Mouse (Mus musculus): ENCODE data around the gene Zmynd12.

Zmynd12 gene

DNA sequence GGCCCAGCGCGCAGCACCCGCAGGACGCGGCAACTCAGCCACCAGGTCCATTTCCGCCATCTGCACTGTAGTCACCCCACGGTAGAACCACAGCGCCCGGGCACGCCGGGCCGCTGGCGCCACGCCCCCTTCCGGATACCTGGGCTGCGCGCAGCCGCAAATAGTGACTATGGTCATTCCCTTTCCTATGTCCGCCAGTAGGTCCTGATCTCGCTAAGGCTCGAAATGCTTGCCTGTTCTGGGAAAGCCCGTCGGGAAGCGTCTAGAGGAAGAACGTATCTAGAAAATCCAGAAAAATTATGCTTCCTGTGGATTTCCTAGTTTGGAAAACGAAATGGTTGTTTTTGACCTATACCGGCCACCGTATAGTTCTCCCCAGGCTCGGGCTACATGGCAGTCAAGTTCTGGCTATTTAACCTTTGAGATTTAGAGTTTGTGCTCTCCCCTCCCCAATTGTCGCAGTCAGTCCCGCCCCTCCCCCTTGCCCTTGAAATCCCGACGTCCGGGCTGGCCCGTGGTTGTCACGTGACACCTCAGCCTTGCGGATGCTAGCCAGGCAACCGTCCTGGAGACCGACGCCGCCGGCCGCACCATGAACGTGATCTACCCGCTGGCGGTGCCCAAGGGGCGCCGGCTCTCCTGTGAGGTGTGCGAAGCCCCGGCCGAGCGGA is at the start of gene Zmynd12, which contains the start of gene Ppcs:
Zmynd12 (plus strand) TSS at position 521 of the 671 bp plus-strand sequence.
Ppcs (minus strand) TSS at position 127 of the 671 bp plus-strand sequence.
- DNase-seq (ENCODE audit: low read depth), result peak; percentile 93

DNA sequence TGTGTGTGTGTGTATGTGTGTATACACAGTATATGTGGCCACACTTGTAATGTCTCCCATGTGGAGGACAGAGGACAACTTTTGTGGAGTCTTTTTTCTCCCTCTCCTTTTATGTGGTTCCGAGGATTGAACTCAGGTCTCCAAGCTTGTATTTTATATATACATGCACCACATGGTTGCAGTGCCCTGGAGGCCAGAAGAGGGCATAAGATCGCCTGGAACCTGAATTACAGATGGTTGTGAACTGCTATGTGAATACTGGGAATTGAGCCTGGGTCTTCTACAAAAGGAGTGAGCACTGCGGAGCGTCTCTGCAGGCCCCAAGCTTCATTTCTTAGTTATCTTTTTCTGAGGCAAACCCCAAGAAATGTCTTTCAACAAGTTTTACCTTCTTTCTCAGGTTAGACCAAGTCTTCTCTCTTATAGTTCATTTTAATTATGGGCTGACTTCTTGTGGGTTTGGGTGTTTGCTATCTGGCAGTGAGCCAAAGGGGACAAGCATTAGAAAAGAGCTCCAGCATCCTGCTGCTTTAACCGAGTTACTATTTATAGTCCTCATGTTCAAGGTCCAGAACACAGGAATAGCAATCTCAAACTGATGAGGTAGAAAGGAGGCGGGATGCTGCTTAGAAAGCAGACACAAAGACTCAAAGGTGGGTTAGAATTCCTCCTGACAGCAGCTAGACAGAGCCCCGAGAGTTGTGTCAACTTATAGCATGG is 41.0 kb upstream of the Zmynd12 start:
- DNase-seq (ENCODE audit: low read depth), result no peak

DNA sequence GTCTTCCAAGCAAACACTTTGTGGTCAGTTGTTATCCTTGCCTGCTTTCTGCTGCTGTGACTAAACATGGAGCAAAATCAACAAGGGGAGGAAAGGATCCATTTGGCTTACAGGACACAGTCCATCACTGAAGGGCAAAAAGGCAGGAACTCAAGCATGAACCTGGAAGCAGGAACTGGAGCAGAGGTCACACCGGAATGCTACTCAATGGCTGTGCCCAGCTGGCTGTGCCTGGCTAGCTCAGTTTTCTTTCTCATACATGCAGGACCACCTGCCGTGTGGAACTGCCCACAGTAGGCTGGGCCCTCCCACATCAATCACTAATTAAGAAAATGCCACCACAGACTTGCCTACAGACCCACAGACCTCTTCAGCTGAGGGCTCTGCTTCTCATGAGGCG is 33.4 kb upstream of the Zmynd12 start:
- no peak for DNase-seq (ENCODE audit: low read depth)

DNA sequence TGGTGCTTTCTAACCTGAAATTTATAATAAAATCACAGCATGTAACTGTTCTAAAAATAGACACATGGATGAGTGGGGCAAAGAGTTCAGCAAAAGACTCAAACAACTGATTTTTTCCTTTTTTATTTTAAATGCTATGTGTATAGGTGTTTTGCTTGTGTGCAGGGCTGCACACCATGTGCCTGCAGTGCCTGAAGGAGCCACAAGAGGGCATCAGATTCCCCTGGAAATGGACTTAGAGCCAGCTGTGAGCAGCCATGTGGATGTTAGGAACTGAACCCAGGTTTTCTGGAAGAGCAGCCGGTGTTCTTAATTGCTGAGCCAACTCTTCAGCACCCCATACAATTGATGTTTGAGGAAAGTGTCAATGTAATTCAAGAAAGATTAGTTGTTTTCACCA is 32.2 kb upstream of the Zmynd12 start:
- DNase-seq (ENCODE audit: low read depth), result peak; percentile 22

DNA sequence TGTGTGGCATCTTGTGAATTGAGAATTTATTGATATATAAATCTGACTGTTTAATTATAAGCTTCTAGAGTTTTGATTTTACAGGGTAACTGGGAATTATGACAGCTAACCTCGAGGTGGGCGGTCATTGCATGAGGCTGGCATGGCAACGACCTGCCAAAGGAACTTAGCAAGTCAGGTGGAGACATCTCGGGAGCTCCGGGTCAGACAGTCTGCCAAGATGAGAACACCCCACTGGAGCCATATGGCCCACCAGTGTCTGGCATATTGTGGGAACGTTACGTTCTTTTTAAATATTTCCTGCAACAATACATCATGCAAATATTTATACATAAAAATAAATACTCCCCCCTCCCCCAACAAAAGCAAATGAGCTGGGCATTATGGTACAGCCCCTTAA is 23.9 kb upstream of the Zmynd12 start:
- no peak for DNase-seq (ENCODE audit: low read depth)

DNA sequence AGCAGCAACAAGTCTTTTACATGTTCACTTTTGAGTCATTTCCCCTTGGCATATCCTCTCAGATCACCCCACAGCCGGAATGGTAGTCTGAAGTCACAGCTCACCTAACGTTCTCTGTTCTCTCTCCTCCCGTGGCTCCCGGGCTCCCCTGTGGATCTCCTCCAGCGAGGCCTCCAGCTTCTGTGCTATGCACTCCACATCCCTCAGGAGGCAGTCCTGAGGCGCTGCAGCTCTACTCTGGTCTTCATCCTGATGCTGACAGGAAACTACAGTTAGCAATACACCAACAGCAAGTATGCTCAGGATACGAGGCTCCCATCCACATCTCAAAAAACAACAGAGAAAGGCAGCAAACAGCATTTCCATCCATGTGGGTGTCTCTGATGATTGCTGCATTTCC is 21.7 kb upstream of the Zmynd12 start:
- no peak for DNase-seq (ENCODE audit: low read depth)

DNA sequence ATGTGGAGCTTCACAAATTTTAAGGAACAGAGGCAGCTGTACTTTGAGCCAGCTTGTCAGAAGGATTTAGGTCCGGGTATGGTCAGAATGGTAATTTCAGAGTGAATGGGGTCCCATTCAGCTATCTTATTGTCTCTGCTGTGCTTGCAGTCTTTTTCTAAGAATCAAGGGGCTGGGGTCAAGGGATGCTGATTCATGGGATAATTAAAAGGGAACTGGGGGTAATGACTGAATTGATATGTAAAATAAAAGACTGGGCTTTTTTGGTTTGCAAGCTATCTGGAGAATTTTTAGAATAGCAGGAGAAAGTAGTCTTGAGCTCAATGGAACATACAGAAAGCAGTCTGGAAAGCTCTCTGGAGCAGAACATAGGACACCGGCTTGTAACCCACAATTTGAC is 19.2 kb upstream of the Zmynd12 start:
- no peak for DNase-seq (ENCODE audit: low read depth)

DNA sequence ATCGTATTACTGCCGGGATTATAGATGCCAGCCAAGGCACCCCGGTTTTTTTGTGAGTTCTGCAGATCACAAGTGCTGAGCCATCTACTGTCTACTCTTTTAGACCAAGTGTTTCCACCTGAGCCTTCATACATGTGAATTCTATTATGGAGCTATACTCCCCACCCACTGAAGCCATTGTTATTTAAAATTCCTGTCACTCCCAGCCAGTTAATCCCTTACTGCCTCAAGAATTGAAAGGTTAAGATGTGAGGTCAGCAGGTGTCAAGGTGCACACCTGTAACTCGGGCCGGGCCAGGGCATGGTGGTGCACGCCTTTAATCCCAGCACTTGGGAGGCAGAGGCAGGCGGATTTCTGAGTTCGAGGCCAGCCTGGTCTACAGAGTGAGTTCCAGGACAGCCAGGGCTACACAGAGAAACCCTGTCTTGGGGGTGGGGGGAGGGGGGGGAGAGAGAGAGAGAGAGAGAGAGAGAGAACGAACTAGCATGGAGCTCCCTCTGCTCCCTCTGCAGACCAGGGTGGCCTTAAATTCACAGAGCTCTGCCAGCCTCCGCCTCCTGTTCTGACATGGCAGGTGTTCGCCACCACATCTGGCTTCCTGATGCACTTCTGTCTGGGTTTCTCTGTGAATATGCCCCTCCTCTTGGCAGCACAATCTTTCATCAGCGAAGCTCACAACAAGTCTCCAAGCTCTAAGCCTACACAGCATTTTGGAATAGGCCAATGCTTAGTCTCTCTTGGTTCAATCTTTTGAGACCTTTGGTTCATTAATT is 10.6 kb upstream of the Zmynd12 start:
- DNase-seq (ENCODE audit: low read depth), result no peak

DNA sequence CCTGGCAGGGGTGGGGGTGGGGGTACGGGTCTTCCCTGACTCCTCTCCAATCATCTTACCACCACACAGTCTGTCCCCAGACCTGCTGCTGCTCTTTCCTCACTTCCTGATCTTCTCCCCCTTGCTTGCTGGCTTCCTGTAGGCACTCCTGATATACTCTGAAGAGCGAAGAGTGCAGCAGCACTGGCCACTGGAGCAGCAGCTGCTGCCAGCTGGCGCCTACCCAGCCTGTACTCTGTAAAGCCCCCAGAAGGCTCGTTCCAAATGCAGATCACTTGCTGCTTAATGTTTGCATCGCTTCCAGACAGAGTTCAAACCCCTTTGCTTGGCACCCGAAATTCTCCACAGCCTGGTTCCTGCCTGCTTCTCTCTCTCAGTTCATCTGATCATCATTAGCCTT is 9.8 kb upstream of the Zmynd12 start:
- no peak for DNase-seq (ENCODE audit: low read depth)

DNA sequence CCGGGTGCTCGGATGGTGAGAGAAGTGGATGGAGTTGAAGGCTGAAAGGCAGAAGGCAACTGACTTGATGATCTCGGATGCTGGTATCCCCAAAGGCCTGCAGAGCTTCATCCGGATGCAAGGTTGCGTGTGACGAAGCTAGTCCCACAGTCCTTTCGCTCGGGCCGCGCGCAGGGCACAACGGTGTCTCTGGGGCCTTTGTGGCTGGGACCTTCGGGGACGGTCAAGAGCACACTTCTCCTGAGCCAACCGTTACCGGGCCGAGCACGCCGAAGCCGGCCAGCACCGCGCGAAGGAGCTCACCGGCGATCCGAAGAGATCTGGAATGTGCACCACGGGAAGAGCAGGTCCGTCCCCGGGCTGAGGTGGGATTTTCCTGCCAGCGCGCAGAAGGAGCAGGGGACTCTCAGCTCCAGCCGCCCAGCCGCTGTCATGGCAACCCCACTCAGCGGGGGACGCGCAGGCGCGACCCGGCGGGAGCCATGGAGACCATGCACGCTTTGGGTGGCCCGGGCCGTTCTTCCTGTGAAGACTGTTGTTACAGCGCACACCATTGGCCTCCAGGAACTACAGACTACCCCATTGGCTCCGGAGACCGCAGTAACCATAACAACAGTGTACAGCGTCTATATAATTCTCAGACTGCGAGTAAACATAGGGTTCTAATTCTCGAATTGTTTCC is 7.4 kb upstream of the Zmynd12 start, which contains the start of gene Ccdc30:
Ccdc30 (minus strand) TSS at position 450 of the 682 bp plus-strand sequence.
- DNase-seq (ENCODE audit: low read depth), result peak; percentile 84

DNA sequence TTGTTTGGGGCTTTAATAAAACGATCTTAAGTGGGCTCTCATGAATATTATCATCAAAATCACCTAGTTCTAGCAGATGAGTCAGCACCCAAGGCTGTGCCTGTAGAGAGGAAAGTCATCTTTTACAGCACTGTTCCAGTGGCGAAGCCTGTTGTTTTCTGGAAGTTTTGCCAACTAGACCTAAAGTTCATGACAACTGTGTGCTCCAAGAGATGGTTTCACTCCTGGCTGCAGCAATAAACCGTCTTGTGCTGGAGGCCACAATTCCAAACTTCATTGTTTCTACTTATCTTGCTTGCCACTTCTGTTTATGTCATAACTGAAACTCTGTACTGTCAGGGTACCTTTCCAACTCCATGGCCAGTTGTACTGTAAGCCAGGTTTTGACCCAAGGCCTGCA is 5.3 kb upstream of the Zmynd12 start:
- no peak for DNase-seq (ENCODE audit: low read depth)

DNA sequence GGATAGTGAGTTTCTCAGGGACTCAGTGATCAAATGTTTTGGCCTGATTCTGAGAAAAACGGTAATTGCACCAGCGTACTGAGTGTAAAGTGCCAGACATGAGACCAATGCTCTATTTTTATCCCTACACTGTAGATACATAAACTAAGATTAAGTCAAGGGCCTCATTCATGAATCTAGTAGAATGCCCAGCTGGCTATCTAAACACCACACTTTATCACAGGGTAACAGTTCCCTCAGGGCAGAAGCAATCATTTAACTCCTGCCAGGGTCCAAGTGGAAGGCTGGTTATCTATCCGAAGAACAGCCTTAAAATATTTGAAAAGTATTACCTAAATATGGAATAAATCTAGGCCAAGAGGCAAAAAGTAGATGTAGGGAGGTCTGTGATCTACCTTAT is 4.7 kb upstream of the Zmynd12 start:
- no peak for DNase-seq (ENCODE audit: low read depth)

DNA sequence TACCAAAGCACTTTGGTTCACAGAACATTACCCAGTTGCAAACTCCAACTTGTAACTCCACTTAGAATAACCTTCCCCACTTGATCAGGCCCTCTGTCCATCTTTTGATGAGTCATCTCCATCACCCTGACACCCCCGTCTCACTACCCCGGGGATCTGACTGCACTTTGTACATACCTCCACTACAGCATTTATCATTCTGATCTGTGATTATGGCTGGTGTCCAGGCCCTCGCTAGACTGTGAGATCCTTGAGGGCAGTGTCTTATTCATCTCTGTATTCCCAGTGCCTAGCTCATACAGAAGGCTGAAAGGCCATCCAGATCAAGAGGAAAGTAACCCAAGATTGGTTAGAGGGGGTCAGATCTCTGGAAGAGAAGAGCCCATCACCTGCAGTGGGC is 1.4 kb upstream of the Zmynd12 start:
- no peak for DNase-seq (ENCODE audit: low read depth)

DNA sequence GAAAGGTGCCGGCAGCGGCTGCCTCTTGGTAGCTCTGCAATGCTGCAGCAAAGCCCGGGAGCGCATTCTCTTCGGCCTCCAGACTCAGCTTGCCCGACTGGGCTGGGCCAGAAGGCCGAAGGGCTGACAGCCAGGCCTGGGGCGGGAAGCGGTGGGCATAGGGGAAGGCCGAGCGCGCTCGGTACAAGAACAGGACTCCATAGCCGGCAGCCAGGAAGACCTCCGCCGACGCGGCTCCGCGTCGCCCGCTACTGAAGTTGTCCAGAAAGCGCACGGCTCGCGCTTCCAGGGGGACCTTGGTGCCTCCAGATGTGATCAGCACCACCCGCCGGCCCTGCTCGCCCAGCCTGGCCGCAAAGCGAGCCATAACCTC is 707 bp upstream of the Zmynd12 start:
- no peak for DNase-seq (ENCODE audit: low read depth)

DNA sequence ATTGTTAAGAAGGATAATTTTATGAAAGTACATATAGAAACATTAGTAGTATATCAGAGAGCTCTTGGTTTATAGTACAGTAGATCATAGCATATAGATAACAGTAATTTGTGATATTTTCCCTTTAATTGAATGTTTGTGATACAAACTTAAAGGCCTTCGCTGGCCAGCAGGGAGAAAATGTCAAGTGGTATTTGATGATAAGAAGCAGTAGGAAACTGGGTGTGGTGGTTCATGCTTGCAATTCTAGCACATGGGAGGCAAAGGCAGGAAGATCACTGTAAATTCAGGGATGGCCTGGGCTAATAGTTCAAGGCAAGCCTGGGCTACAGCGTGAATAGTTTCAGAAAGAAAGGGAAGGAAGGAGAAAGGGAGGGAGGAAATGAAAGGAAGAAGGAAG is 2.5 kb downstream of the Zmynd12 start:
- DNase-seq (ENCODE audit: low read depth), result no peak

DNA sequence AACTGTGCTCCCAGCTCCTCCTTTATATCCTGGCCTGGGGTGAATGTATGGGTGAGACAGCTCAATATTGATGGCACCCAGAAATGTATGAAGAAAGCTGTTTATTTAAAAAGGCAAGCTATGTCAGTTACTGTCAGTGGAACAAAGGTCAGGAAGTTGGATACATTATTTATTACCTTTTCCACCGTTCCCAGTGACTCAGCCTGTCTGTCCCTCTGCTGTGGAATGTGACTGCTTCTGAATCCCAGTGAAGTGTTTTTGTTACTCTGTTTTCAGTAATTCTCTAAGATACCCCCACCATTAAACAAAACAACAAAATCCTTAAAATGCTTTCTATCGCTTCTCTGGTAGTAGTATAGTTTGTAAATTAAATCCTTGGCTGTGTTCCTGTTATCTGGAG is 3.0 kb downstream of the Zmynd12 start:
- no peak for DNase-seq (ENCODE audit: low read depth)

DNA sequence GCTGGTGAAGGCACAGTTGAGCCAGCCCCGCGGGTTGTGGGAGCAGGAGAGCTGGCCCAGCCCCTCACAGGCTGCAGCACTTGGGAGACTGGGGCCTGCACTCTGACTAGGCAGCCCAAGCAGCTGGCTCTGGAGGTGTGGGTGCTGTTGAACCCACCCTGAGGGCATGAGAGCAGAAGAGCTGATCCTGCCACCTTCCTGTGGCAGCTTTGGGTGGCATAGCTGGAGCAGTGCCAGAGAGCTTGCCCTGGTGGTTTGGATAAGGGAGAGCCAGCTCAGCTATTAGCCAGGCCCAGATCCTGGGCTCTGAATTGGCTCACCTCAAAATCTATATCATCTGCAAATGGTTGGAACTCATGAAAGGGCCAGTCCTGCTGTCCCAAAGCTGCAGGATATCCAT is 5.1 kb downstream of the Zmynd12 start:
- no peak for DNase-seq (ENCODE audit: low read depth)

DNA sequence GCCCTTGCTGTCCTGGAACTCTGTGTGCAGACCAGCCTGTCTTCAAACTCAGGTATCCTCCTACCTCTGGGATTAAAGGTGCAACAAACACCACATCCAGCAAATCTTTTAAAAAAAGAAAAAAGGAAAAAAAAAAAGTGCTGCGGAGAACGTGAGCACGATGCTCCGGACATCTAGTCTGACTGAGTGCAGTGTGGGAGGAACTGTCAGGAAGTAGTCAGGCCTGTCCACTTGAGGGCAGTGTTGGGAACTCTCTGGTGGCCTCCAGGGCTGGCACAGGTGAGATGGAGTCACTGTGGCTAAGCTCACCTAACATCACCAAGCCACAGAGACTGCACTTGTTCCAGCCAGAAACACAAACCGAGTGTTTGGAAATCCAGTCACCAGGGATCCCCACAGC is 8.1 kb downstream of the Zmynd12 start:
- DNase-seq (ENCODE audit: low read depth), result peak; percentile 61

DNA sequence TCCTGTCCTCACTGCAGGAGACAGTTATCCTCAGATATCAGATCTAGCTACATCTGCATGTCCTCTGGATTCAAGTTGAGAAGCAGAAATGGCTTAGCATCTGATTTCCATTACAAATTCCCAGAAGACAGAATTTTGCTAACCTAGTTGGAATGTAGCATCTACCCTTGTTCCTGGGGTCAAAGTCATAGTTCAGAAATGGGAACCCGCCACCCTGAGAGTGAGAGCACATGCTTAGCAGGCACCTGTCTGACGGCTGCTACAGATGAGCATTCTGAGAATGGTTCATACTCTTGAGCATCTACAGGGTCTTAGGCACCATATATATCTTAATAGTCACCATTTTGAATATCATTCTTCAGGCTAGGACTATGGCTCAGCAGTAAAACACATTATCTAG is 15.3 kb downstream of the Zmynd12 start:
- no peak for DNase-seq (ENCODE audit: low read depth)

DNA sequence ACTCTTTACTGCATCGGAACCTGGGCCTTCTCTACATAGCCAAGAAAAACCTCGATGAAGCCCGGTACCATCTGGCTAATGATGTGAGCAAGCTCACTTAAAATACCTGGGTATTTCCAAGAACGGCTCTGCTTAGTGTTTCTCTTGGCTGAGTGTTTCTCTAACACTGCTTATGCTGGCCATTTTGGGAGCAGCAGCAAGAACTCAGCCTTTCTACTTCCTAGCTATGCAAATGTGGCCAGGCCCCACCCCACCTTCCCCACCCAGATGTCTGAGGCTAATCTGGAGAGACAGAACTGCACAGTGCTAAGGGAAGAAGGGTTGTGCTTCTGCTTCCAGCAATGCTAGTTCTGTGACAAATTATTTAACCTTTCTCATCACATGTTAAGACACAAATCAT is 19.2 kb downstream of the Zmynd12 start:
- no peak for DNase-seq (ENCODE audit: low read depth)

DNA sequence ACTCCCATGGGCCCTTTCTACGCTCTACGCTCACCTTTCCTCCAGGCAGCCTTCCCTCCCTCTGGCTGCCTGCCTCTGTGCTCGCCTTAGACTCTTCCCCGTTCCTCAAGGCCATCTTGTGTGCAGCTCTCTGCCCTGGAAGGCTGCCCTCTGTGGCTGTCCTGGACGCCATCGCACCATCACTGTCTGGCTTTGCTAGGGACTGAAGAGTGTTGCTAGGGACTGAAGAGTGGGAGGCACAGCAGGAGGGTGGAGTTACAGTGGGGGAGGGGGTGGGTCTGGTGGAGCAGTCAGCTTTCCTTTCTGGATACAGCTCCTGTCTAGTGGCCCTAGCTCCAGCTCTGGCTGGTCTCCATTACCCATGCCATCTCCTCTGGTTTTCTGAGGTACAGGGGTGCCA is 19.9 kb downstream of the Zmynd12 start:
- DNase-seq (ENCODE audit: low read depth), result no peak

DNA sequence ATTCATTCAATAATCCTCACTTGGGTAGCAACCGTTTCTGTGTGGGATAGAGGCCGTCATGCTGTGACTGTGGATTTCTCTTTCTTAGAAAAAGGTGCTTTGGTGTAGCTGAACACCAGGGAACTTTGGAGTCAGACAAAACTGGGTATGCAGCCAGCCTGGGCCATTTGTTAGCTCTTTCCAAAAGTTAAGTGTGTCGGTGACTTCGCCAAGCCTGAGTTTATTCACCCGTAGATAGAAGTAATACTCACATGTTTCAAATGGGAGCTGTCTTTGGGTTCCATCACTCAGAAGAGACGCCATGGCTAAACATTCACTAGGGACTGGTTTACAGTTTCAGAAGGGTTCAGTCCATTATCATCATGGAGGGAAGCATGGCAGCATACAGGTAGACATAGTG is 24.6 kb downstream of the Zmynd12 start:
- DNase-seq (ENCODE audit: low read depth), result no peak

DNA sequence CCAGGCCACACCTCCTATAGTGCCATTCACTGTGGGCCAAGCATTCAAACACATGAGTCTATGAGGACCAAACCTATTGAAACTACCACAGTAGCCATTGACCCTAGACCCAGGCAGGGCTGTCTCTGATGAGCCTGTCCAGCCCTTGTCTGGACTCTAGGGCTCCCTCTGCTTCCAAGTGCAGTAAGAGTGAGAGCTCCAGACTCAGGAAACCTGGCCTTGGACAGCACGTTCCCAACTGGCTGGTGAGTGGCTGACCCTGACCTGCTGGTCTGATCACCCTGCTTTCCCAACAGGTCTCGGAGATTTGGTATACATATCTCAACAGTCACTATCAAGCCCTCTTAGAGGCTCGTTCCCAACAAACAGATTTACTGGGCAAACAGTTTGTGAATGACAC is 25.2 kb downstream of the Zmynd12 start:
- no peak for DNase-seq (ENCODE audit: low read depth)

Measured in naive thymus-derived CD4-positive, alpha-beta T cell, adult 2 months (primary cell).